Mouse (Mus musculus) bone marrow, adult 2 months (tissue): Measurements from ENCODE around the gene Fbxo46.
A peak's percentile ranks its signal among the peaks of the same experiment; 100 is the strongest.

Source experiments
- CTCF ChIP-seq: fragments of 200-500 bp; IDR thresholded peaks from 2 replicates; pipeline ENCODE4 v1.5.1; 2011; ENCODE audit warnings: low read length, control low read depth; ENCODE audit not compliant: control insufficient read depth, insufficient read depth
- POLR2A ChIP-seq: fragments of 200-500 bp; IDR thresholded peaks from 2 replicates; pipeline ENCODE4 v1.6.1; 2011; ENCODE audit warnings: low read depth, mild to moderate bottlenecking, control low read depth, low read length, borderline replicate concordance; ENCODE audit not compliant: control insufficient read depth

DNA sequence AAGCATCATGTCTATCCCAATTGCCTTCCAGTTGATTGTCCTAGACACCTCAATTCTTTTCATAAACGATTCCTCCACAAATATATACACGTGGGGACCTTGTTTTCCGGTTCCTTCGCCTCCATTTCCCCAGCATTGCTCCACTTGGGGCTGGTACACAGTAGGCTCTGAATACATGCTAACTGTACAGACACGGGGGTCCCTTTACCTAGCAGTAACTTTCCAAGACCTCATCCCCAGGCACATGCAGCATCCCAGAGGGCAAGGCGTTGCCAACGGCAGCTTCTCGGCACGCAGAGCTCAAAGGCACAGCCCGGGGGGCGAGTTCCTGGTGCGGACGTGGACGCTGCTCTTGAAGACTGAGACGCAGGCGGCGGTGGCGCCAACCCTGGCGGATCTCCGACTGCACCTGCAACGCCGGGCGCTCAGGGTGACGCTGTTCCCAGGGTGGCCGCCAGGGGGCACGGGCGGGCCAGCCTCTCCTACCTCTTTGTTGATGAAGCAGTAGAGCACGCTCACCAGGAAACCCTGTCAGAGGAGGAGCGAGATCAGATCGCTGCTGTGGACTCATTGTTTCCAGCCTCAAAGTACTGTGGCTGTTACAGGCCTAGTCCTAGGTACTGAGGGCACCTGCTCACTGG, 37.6 kb downstream of the Fbxo46 start:
- TF ChIP-seq CTCF: peak; percentile 89
- peak; percentile 34; the same call in 1 of the 2 replicates for TF ChIP-seq POLR2A
